Mouse (Mus musculus) C2C12 (cell line): ENCODE measurements around the gene Ube2z. TPM values are rescaled to one million over a fixed set of nuclear protein-coding genes. Genes with fewer than 3 reads are reported as not detected.

Source experiments
- H3K27me3 ChIP-seq: one replicate; pipeline ENCODE4 v1.6.1; 2011; ENCODE audit not compliant: control insufficient read depth, insufficient read depth, insufficient read length
- H3K36me3 ChIP-seq: one replicate; pipeline ENCODE4 v1.6.1; 2011; ENCODE audit not compliant: control insufficient read depth, insufficient read depth
- H3K4me3 ChIP-seq: one replicate; pipeline ENCODE4 v1.5.1; 2011; ENCODE audit warnings: mild to moderate bottlenecking, control low read depth; ENCODE audit not compliant: poor library complexity, insufficient read depth, severe bottlenecking
- H3K79me2 ChIP-seq: one replicate; pipeline ENCODE4 v1.6.1; 2011; ENCODE audit not compliant: control insufficient read depth, insufficient read depth
- H3K79me3 ChIP-seq: one replicate; pipeline ENCODE4 v1.6.1; 2011; ENCODE audit warnings: low read depth, control low read depth
- H3ac ChIP-seq: one replicate; pipeline ENCODE3; 2011; ENCODE audit warnings: low read depth; ENCODE audit not compliant: control insufficient read depth, insufficient read length
- CEBPB ChIP-seq: IDR thresholded peaks from one replicate; pipeline ENCODE4 v1.6.1; 2011; ENCODE audit warnings: low read depth, mild to moderate bottlenecking, control low read depth, moderate library complexity
- CTCF ChIP-seq: IDR thresholded peaks from one replicate; pipeline ENCODE4 v1.5.1; 2011; ENCODE audit not compliant: control insufficient read depth, insufficient read depth, insufficient read length
- FOSL1 ChIP-seq: IDR thresholded peaks from one replicate; pipeline ENCODE4 v1.8.0; 2011; ENCODE audit warnings: mild to moderate bottlenecking, low read length; ENCODE audit not compliant: poor library complexity, insufficient read depth, severe bottlenecking
- MAX ChIP-seq: IDR thresholded peaks from one replicate; pipeline ENCODE4 v1.6.1; 2011; ENCODE audit warnings: mild to moderate bottlenecking, control low read depth
- MYOD1 ChIP-seq: IDR thresholded peaks from one replicate; pipeline ENCODE4 v1.6.1; 2011; ENCODE audit warnings: low read depth; ENCODE audit not compliant: control insufficient read depth, insufficient read length
- MYOG ChIP-seq: IDR thresholded peaks from one replicate; pipeline ENCODE4 v1.6.1; 2011; ENCODE audit not compliant: control insufficient read depth, insufficient read length; ENCODE audit errors: extremely low read depth
- USF1 ChIP-seq: IDR thresholded peaks from one replicate; pipeline ENCODE4 v1.6.1; 2011; ENCODE audit warnings: low read depth, mild to moderate bottlenecking, control low read depth, moderate library complexity
- polyA plus RNA-seq: library from polyadenylated mRNA; unstranded; fragments of >200 nt; fragmentation: generic; extraction: Trizol; gene quantifications from one replicate; pipeline ENCODE4 v1.2.1, GENCODE M21; 2012; ENCODE audit warnings: missing spikeins

The Ube2z gene
- polyA plus RNA-seq, 1 experiment, result 73.0 TPM

DNA sequence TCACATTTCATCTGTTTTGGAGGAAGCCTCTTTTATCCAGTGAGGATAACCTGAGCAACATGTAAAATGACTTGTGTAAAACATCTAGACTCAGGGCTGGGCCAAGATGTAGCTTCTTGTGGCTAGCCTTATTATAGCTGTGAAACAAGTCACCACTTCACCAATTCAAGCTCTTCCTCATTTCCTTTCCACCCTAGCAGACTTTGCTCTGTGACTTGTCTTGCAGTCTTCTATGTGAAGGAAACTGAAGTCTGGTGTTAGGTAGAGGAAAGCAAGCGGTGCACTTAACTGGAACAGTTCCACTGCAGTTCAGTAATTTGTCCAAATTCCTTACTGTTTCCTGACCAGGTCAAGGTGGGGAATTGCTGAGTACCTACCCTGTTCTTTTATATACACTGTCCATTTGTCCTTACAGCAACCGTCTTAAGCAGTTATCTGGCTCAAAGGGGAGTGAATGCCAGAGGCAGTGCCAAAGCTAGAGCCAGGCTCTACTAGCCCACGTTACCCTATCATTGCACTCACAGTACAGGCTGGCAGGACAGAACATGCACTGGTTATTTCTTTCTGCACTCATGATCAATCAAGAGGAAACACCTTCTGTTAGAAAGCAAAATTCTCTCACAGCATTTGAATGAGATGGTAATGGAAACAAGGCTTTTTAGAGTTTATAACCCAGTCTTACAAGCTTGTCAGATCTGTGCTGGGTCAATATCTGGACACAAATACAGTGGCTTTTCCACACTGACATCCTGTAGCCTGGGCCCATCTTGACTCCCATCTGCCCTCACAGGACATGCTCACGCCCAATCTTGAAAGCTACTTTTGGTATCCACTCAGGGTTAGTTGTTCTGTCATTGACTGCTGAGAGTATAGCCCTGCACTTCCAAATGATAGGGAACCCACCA lies 17.5 kb downstream of the Ube2z start:
- TF ChIP-seq MAX, result no peak
- no peak for TF ChIP-seq USF1
- no peak for TF ChIP-seq FOSL1
- no peak for TF ChIP-seq MYOD1
- no peak for TF ChIP-seq CEBPB
- no peak for TF ChIP-seq MYOG
- no peak for TF ChIP-seq CTCF
- Histone ChIP-seq H3K36me3 (peaks cover 88% of the 10 kb centered on the region), H3ac (no peak overlapping the region), H3K79me2 (no peaks in the 10 kb centered on the region), H3K4me3 (no peak overlapping the region), H3K27me3 (no peaks in the 10 kb centered on the region), H3K79me3 (peaks cover 2% of the 10 kb centered on the region)

DNA sequence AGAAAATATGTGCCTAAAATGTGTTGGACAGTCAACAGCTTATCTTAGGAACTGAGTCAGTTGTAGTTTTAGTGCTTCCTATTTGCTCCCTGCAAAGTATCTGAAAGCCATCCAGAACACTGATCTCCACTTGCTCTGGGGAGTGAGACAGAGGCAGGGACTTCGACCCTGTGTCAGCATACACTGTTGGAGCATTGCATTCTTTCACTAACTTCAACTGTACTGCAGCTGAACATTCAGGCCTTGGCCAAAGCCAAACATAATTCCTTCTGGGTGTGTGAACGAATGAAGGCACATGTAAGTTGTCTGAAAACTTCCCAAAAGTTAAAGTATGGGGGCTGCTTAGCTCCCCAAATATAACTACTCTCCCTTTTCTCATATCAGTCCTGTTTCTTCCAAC lies 18.4 kb downstream of the Ube2z start:
- Histone ChIP-seq H3ac (no peak overlapping the region), H3K27me3 (no peaks in the 10 kb centered on the region), H3K4me3 (no peak overlapping the region), H3K79me3 (no peaks in the 10 kb centered on the region), H3K36me3 (peaks cover 84% of the 10 kb centered on the region), H3K79me2 (no peaks in the 10 kb centered on the region)
- TF ChIP-seq USF1, result no peak
- no peak for TF ChIP-seq MYOD1
- no peak for TF ChIP-seq MYOG
- no peak for TF ChIP-seq FOSL1
- TF ChIP-seq CEBPB, result no peak
- no peak for TF ChIP-seq MAX
- TF ChIP-seq CTCF, result no peak

DNA sequence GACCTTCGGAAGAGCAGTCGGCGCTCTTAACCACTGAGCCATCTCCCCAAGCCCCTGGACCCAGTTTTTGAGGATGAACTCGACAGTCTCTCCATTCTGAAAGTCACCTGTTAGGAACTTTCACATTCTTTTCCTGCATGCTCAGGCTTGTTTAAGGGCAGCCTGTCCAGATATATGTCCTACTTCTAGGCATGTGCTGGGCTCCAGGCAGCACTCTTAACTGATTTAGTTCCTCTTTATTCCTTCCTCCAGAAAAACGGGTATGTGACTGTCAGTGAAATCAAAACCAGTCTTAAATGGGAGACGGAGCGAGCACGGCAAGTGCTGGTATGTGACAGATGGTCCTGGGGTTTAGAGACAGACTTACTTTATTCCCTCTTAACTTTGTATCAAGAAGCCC lies 19.2 kb downstream of the Ube2z start:
- Histone ChIP-seq H3K79me3 (no peaks in the 10 kb centered on the region), H3K36me3 (peaks cover 80% of the 10 kb centered on the region), H3K4me3 (no peak overlapping the region), H3K27me3 (no peaks in the 10 kb centered on the region), H3K79me2 (no peaks in the 10 kb centered on the region), H3ac (no peak overlapping the region)
- no peak for TF ChIP-seq CTCF
- no peak for TF ChIP-seq MYOD1
- TF ChIP-seq USF1, result no peak

- Histone ChIP-seq H3K36me3 (peaks cover 69% of the 10 kb centered on the region), H3K4me3 (no peak overlapping the region), H3K79me3 (no peaks in the 10 kb centered on the region), H3ac (no peak overlapping the region), H3K27me3 (no peaks in the 10 kb centered on the region), H3K79me2 (no peaks in the 10 kb centered on the region)
- TF ChIP-seq FOSL1, result no peak
- TF ChIP-seq CTCF, result no peak
- no peak for TF ChIP-seq CEBPB
- TF ChIP-seq MYOG, result no peak
- no peak for TF ChIP-seq MYOD1
- TF ChIP-seq USF1, result no peak
- TF ChIP-seq MAX, result no peak
These were observed 20.2 kb downstream of the Ube2z start for GRCm38 (mm10) chr11:96044803-96045567.

GRCm38 (mm10) chr11:96038560-96038959 lies 26.6 kb downstream of the Ube2z start:
- H3ac ChIP-seq, result no peak overlapping the region
- H3K79me2 ChIP-seq, result peaks cover 17% of the 10 kb centered on the region
- H3K4me3 ChIP-seq, result no peak overlapping the region
- peaks cover 7% of the 10 kb centered on the region for H3K79me3 ChIP-seq
- no peaks in the 10 kb centered on the region for H3K27me3 ChIP-seq
- TF ChIP-seq CEBPB (no peak), USF1 (no peak)
- H3K36me3 ChIP-seq, result peaks cover 25% of the 10 kb centered on the region

DNA sequence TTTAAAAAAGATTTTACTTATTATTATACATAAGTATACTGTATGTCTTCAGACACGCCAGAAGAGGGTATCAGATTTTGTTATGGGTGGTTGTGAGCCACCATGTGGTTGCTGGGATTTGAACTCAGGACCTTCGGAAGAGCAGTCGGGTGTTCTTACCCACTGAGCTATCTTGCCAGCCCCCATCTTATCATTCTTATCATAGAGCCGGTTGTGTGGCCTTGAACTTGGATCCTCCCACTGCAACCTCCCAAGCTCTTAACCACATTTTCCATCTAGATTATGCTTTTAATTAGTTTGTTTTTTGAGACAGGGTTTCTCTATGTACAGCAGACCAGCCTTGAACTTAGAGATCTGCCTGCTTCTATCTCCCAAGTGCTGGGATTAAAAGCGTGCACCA lies 27.7 kb downstream of the Ube2z start:
- peaks cover 16% of the 10 kb centered on the region for H3K36me3 ChIP-seq
- peaks cover 7% of the 10 kb centered on the region for H3K79me3 ChIP-seq
- peaks cover 17% of the 10 kb centered on the region for H3K79me2 ChIP-seq
- no peak overlapping the region for H3ac ChIP-seq
- TF ChIP-seq MAX, result no peak
- TF ChIP-seq CTCF, result no peak
- no peak for TF ChIP-seq USF1
- TF ChIP-seq MYOG, result no peak
- TF ChIP-seq CEBPB, result no peak
- TF ChIP-seq FOSL1, result no peak
- no peak for TF ChIP-seq MYOD1
- no peak overlapping the region for H3K4me3 ChIP-seq
- no peaks in the 10 kb centered on the region for H3K27me3 ChIP-seq
